ENCODE assay signal across 10 mouse cellular contexts in the genomic region with DNA sequence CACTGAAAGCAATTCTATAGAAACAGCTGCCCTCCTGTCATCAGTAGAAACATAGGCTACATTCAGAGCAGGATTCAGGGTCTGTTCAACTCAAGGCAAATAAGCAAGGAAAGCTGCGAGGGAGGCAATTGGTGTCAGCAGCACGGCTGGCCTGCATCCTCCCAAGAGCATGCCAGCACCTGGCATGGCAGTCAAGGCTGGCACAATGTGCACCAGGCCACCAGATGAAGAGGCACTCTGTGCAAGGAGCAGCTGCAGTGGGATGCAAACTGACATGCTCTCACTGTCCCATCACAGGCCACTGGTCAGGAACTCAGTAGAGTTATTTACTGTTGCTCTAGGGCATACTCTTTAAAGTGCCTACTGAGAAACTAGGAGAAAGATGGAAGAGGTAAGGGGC. TPM values are rescaled to one million over a fixed set of nuclear protein-coding genes. Genes with fewer than 3 reads are reported as not detected.
A peak's percentile ranks its signal among the peaks of the same experiment; 100 is the strongest.
DNase-seq lines count a peak whose midpoint lies in the region; ATAC-seq lines count a peak whose summit lies in the region.
"Had no signal": no experiment of that assay in that cellular context is flagged by ENCODE, and none has a peak within 500 bp of the region (broad histone marks: within the 10 kb centered on the region; RNA-seq: fewer than 3 reads in every experiment).

No protein-coding gene starts in this region.

- no peaks in the 10 kb centered on the region for H3K9me3 ChIP-seq in hindbrain, embryonic 13.5 days
- no peaks in the 10 kb centered on the region for H3K9me3 ChIP-seq in hindbrain, embryonic 11.5 days (ENCODE audit: control insufficient read depth, low read length)
- no peaks in the 10 kb centered on the region for H3K9me3 ChIP-seq in hindbrain, embryonic 15.5 days
- H3K9me3 ChIP-seq in kidney, embryonic 16.5 days (ENCODE audit: low read length), result no peaks in the 10 kb centered on the region
- H3K9me3 ChIP-seq: heart, embryonic 12.5 days had no signal

- WGBS in hindbrain, embryonic 13.5 days, result 72% methylated on average over 2 of the region's 2 CpGs
- 91% methylated on average over 2 of the region's 2 CpGs for WGBS in hindbrain, embryonic 11.5 days
- 44% methylated on average over 2 of the region's 2 CpGs for WGBS in hindbrain, embryonic 15.5 days
- 70% methylated on average over 2 of the region's 2 CpGs for WGBS in kidney, embryonic 16.5 days

- H3K4me1 ChIP-seq in hindbrain, embryonic 13.5 days (replicated peaks), result peaks cover 43% of the 10 kb centered on the region
- H3K4me1 ChIP-seq in hindbrain, embryonic 11.5 days (replicated peaks; ENCODE audit: control insufficient read depth, insufficient read depth, low read length), result no peaks in the 10 kb centered on the region
- H3K4me1 ChIP-seq in hindbrain, embryonic 15.5 days (replicated peaks), result peaks cover 25% of the 10 kb centered on the region
- H3K4me1 ChIP-seq in kidney, embryonic 16.5 days (ENCODE audit: insufficient read depth, low read length), result peaks cover 6% of the 10 kb centered on the region

- no peaks in the 10 kb centered on the region for H3K27me3 ChIP-seq in hindbrain, embryonic 13.5 days
- H3K27me3 ChIP-seq in hindbrain, embryonic 11.5 days (ENCODE audit: control insufficient read depth, insufficient read depth, low read length), result no peaks in the 10 kb centered on the region
- H3K27me3 ChIP-seq in hindbrain, embryonic 15.5 days, result no peaks in the 10 kb centered on the region
- H3K27me3 ChIP-seq in kidney, embryonic 16.5 days (ENCODE audit: insufficient read depth, low read length), result no peaks in the 10 kb centered on the region
- H3K27me3 ChIP-seq: heart, embryonic 12.5 days had no signal

- no peak overlapping the region for H3K9ac ChIP-seq in hindbrain, embryonic 13.5 days
- no peak overlapping the region for H3K9ac ChIP-seq in hindbrain, embryonic 11.5 days (ENCODE audit: low read depth, low read length)
- no peak overlapping the region for H3K9ac ChIP-seq in hindbrain, embryonic 15.5 days
- H3K9ac ChIP-seq in kidney, embryonic 16.5 days (replicated peaks; ENCODE audit: low read length), result no peak overlapping the region
- H3K9ac ChIP-seq: heart, embryonic 12.5 days had no signal

- peak overlapping the region; percentile 3; the same call in 1 of the 2 replicates for H3K27ac ChIP-seq in hindbrain, embryonic 13.5 days
- H3K27ac ChIP-seq in hindbrain, embryonic 11.5 days (ENCODE audit: low read depth, low read length), result no peak overlapping the region
- no peak overlapping the region for H3K27ac ChIP-seq in hindbrain, embryonic 15.5 days (replicated peaks)
- H3K27ac ChIP-seq in kidney, embryonic 16.5 days (ENCODE audit: low read length), result no peak overlapping the region

- H3K36me3 ChIP-seq in hindbrain, embryonic 13.5 days, result no peaks in the 10 kb centered on the region
- no peaks in the 10 kb centered on the region for H3K36me3 ChIP-seq in hindbrain, embryonic 11.5 days (ENCODE audit: control insufficient read depth, insufficient read depth, low read length)
- no peaks in the 10 kb centered on the region for H3K36me3 ChIP-seq in hindbrain, embryonic 15.5 days
- H3K36me3 ChIP-seq in kidney, embryonic 16.5 days (ENCODE audit: insufficient read depth, low read length), result no peaks in the 10 kb centered on the region; the same call in 1 of the 2 replicates

- ATAC-seq in hindbrain, embryonic 13.5 days (ENCODE audit: low FRiP score), result no peak
- ATAC-seq in hindbrain, embryonic 11.5 days (ENCODE audit: low FRiP score), result no peak
- 0 out of 2 replicates have a peak, but pooled peaks have one; percentile 35 for ATAC-seq in hindbrain, embryonic 15.5 days (ENCODE audit: low FRiP score, low read depth)
- no peak for ATAC-seq in kidney, embryonic 16.5 days (ENCODE audit: low FRiP score, low TSS enrichment)

- H3K4me2 ChIP-seq in hindbrain, embryonic 13.5 days, result no peak overlapping the region
- H3K4me2 ChIP-seq in hindbrain, embryonic 11.5 days (replicated peaks; ENCODE audit: low read depth, low read length), result no peak overlapping the region
- H3K4me2 ChIP-seq in hindbrain, embryonic 15.5 days, result no peak overlapping the region
- H3K4me2 ChIP-seq in kidney, embryonic 16.5 days (replicated peaks; ENCODE audit: low read depth, low read length), result no peak overlapping the region
- H3K4me2 ChIP-seq: heart, embryonic 12.5 days had no signal

- DNase-seq in adrenal gland, adult 2 months, result peak; percentile 28
- no peak for DNase-seq in adrenal gland, adult 18-20 months (ENCODE audit: low spot score in 2 of 2)
- no peak for DNase-seq in hindbrain, embryonic 11.5 days (ENCODE audit: low spot score)
- DNase-seq in brain, adult 2 months (ENCODE audit: low read depth, low spot score), result peak; percentile 87
- no peak for DNase-seq in urinary bladder, adult 2 months (ENCODE audit: low spot score)
- DNase-seq: kidney, postnatal 10 days had no signal

- H3K4me3 ChIP-seq in hindbrain, embryonic 13.5 days, result no peak overlapping the region
- no peak overlapping the region for H3K4me3 ChIP-seq in hindbrain, embryonic 11.5 days (ENCODE audit: low read depth, low read length)
- no peak overlapping the region for H3K4me3 ChIP-seq in hindbrain, embryonic 15.5 days
- H3K4me3 ChIP-seq in kidney, embryonic 16.5 days (ENCODE audit: low read length), result no peak overlapping the region
- H3K4me3 ChIP-seq: heart, embryonic 12.5 days had no signal

RNA-seq across cellular contexts. Expression of a gene that starts 34.8 kb away (rescaled TPM):
- 1 to 10 TPM; 7.5 to 8.5 TPM for total RNA-seq in adrenal gland, adult 2 months (2021)
- 3.3 and 4.0 TPM in 2 replicates for polyA plus RNA-seq in adrenal gland, adult 2 months (2012; rRNA removed)
- 1 to 10 TPM; 6.4 to 6.6 TPM for total RNA-seq in adrenal gland, adult 18-20 months (2021)
- polyA plus RNA-seq in hindbrain, embryonic 13.5 days (2015; fragmentation: Nextera tagmentation; extraction: Ambion mirVana), result 2.6 and 2.7 TPM in 2 replicates
- 0.69 and 1.4 TPM in 2 replicates for polyA plus RNA-seq in hindbrain, embryonic 11.5 days (2014; fragmentation: Nextera tagmentation; extraction: Ambion mirVana)
- 2.0 and 2.7 TPM in 2 replicates for polyA plus RNA-seq in hindbrain, embryonic 15.5 days (2015; fragmentation: Nextera tagmentation; extraction: Ambion mirVana)
- polyA plus RNA-seq in urinary bladder, adult 2 months (2012; rRNA removed), result 5.1 and 5.2 TPM in 2 replicates
- polyA plus RNA-seq in kidney, embryonic 16.5 days (2015; fragmentation: Nextera tagmentation; extraction: Ambion mirVana), result 8.4 and 9.2 TPM in 2 replicates

RNA-seq across cellular contexts. Expression of a gene that starts 35.6 kb away (rescaled TPM):
- total RNA-seq in adrenal gland, adult 2 months (2021), result 100 to 1,000 TPM in 1 of 2 experiments, 10 to 100 TPM in 1; 98.6 to 163 TPM
- 85.1 and 97.1 TPM in 2 replicates for polyA plus RNA-seq in adrenal gland, adult 2 months (2012; rRNA removed)
- 100 to 1,000 TPM; 102 to 135 TPM for total RNA-seq in adrenal gland, adult 18-20 months (2021)
- 39.6 and 42.1 TPM in 2 replicates for polyA plus RNA-seq in hindbrain, embryonic 13.5 days (2015; fragmentation: Nextera tagmentation; extraction: Ambion mirVana)
- 26.6 and 38.4 TPM in 2 replicates for polyA plus RNA-seq in hindbrain, embryonic 11.5 days (2014; fragmentation: Nextera tagmentation; extraction: Ambion mirVana)
- polyA plus RNA-seq in hindbrain, embryonic 15.5 days (2015; fragmentation: Nextera tagmentation; extraction: Ambion mirVana), result 34.6 and 37.0 TPM in 2 replicates
- polyA plus RNA-seq in urinary bladder, adult 2 months (2012; rRNA removed), result 4.5 and 8.6 TPM in 2 replicates
- polyA plus RNA-seq in kidney, embryonic 16.5 days (2015; fragmentation: Nextera tagmentation; extraction: Ambion mirVana), result 28.0 and 32.8 TPM in 2 replicates

Comparison
In these comparisons a context has a peak if more than half of its experiments do, and no peak if none do; other contexts are left out.
1. DNase-seq: peak in adrenal gland, adult 2 months (single experiment) and brain, adult 2 months (single experiment); none in adrenal gland, adult 18-20 months (0 of 2), hindbrain, embryonic 11.5 days (single experiment) and urinary bladder, adult 2 months (single experiment).